Mouse (Mus musculus) cerebellum, postnatal 10 days (tissue): ENCODE results near the gene Mavs.
A peak's percentile ranks its signal among the peaks of the same experiment; 100 is the strongest.

Experiments used
- DNase-seq, 2 experiments: peaks; one replicate each; pipeline ENCODE4 v3.0.0; 2021; ENCODE audit warnings: mixed read lengths in 2 of 2

Gene Mavs

GRCm38 (mm10) chr2:131262213-131262672, 28.4 kb downstream of the Mavs start, which contains the start of gene Pank2:
Gene Pank2, plus strand, starts transcription at chr2:131262495.
- DNase-seq, result peak; percentile 98 to 99

- peak; percentile 15 to 21 for DNase-seq
Measured at GRCm38 (mm10) chr2:131262680-131263670, 29.1 kb downstream of the Mavs start.

- DNase-seq, result no peak
Measured at GRCm38 (mm10) chr2:131264027-131264426, 30.2 kb downstream of the Mavs start.

- no peak for DNase-seq
Measured at GRCm38 (mm10) chr2:131265056-131265455, 31.2 kb downstream of the Mavs start.

- DNase-seq, result no peak
Measured at GRCm38 (mm10) chr2:131275493-131275892, 41.6 kb downstream of the Mavs start.

GRCm38 (mm10) chr2:131276722-131277121, 42.9 kb downstream of the Mavs start:
- no peak for DNase-seq

- DNase-seq, result no peak
Measured at GRCm38 (mm10) chr2:131281596-131281995, 47.7 kb downstream of the Mavs start.

- DNase-seq, result peak in 1 of 2 experiments; percentile 35
Measured at GRCm38 (mm10) chr2:131286276-131286675, 52.4 kb downstream of the Mavs start.

GRCm38 (mm10) chr2:131290669-131291068, 56.8 kb downstream of the Mavs start:
- no peak for DNase-seq

GRCm38 (mm10) chr2:131296746-131297261, 62.9 kb downstream of the Mavs start:
- DNase-seq, result peak in 1 of 2 experiments; percentile 40
